ENCODE assay signal across 10 mouse cellular contexts in the genomic region with DNA sequence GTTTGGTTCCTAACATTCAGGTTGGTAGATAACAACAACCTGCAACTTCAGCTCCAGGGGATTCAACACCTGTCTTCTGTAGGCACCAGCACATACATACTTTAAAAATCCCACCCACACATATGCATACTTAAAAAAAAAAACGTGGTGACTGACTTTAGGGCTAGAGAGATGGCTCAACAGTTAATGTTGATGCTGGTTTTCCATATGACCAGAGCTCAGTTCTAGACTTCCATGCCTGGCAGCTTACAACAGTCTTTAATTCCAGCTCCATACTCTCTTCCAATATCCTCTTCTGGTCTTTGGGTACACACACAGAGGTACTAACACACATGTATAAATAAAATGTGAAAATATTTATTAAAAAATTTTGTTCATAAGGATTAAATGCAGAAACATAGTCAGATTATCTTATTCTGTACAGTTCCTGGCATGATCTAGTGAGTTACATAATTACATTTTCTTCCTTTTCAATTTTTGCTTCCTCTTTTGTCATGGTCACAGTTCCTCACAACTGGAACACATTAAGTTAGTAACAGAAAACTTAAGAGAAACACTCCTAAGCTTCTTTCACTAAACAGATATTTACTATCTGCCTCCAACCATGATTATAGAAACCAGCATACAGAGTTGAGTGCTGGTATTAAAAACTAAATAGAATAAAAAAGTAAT.
"Had no signal": no experiment of that assay in that cellular context is flagged by ENCODE, and none has a peak within 500 bp of the region (broad histone marks: within the 10 kb centered on the region; RNA-seq: fewer than 3 reads in every experiment).

No protein-coding gene starts in this region.

- H3K9ac ChIP-seq: liver, embryonic 13.5 days; lung, embryonic 14.5 days had no signal

- H3K27ac ChIP-seq: liver, embryonic 13.5 days had no signal

- H3K4me1 ChIP-seq: liver, embryonic 13.5 days had no signal

- H3K27me3 ChIP-seq: liver, embryonic 13.5 days had no signal

- ATAC-seq: intestine, embryonic 16.5 days; lung, postnatal 0 days had no signal

- H3K4me3 ChIP-seq: liver, embryonic 13.5 days had no signal

- H3K9me3 ChIP-seq: liver, embryonic 13.5 days had no signal

- DNase-seq: kidney, adult 18-20 months; kidney, adult 9 months; kidney, postnatal 25 days; liver, embryonic 13.5 days; lung, embryonic 14.5 days; midbrain, embryonic 14.5 days; thymus, adult 18-20 months; thymus, postnatal 36 days had no signal

- H3K4me2 ChIP-seq: liver, embryonic 13.5 days; lung, embryonic 14.5 days had no signal
